17 mouse cellular contexts compared by ENCODE assay signal in the genomic region with DNA sequence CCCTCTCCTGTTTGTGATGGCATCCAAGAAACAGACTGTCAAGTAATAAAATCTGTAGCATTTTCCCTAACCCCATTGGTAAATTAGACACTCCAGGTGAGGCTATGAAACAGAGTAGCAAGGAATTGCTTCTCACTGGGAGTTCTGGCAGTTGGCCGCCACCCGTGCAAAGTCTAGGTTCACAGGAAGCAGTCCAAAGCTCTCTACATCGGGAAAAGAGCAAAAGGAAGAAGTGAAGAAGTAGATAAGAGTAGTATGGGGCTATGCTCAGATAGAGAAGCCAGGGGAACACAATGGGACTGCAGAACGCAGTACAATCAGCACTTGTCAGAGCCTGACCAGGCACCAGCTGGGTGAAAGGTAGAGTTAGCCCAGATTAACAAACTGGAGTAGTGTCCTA.
"Had no signal": no experiment of that assay in that cellular context is flagged by ENCODE, and none has a peak within 500 bp of the region (broad histone marks: within the 10 kb centered on the region; RNA-seq: fewer than 3 reads in every experiment).

No protein-coding gene starts in this region.

- H3K27me3 ChIP-seq: lung, embryonic 15.5 days; megakaryocyte, embryonic 14.5 days; midbrain, embryonic 13.5 days; midbrain, embryonic 15.5 days; neural tube, embryonic 12.5 days; stomach, embryonic 15.5 days had no signal

- H3K27ac ChIP-seq: lung, embryonic 15.5 days; macrophage; midbrain, embryonic 13.5 days; midbrain, embryonic 15.5 days; neural tube, embryonic 12.5 days; stomach, embryonic 15.5 days; stomach, postnatal 0 days had no signal

- H3K9ac ChIP-seq: lung, embryonic 15.5 days; midbrain, embryonic 13.5 days; midbrain, embryonic 15.5 days; neural tube, embryonic 12.5 days; stomach, embryonic 15.5 days had no signal

- H3K4me3 ChIP-seq: lung, embryonic 15.5 days; megakaryocyte, embryonic 14.5 days; midbrain, embryonic 13.5 days; midbrain, embryonic 15.5 days; neural tube, embryonic 12.5 days; stomach, embryonic 15.5 days had no signal

- ATAC-seq: lung, postnatal 0 days; midbrain, embryonic 13.5 days; midbrain, embryonic 15.5 days had no signal

- H3K4me2 ChIP-seq: lung, embryonic 15.5 days; midbrain, embryonic 11.5 days; midbrain, embryonic 13.5 days; midbrain, embryonic 15.5 days; neural tube, embryonic 12.5 days; stomach, embryonic 15.5 days had no signal

- H3K9me3 ChIP-seq: lung, embryonic 15.5 days; megakaryocyte, embryonic 14.5 days; midbrain, embryonic 13.5 days; midbrain, embryonic 15.5 days; neural tube, embryonic 12.5 days; stomach, embryonic 15.5 days had no signal

- DNase-seq: lung, adult 2 months; lung, postnatal 14 days; lung, postnatal 36 days; right cerebral cortex, postnatal 14 days; thymus, adult 2 months; thymus, postnatal 25 days; thymus, postnatal 4 days had no signal

- H3K4me1 ChIP-seq: lung, embryonic 15.5 days; megakaryocyte, embryonic 14.5 days; midbrain, embryonic 13.5 days; midbrain, embryonic 15.5 days; neural tube, embryonic 12.5 days; stomach, embryonic 15.5 days had no signal

- H3K36me3 ChIP-seq: lung, embryonic 15.5 days; midbrain, embryonic 13.5 days; midbrain, embryonic 15.5 days; neural tube, embryonic 12.5 days; stomach, embryonic 15.5 days had no signal
